Mouse (Mus musculus) WW6 (cell line): ENCODE measurements around the gene Ppargc1a.

Experiments used
- DNase-seq: peaks from one replicate; pipeline ENCODE4 v3.0.0-alpha.2; 2013; ENCODE audit warnings: low read depth, low spot score

Ppargc1a gene

GRCm38 (mm10) chr5:51552483-51553091 lies 14.9 kb downstream of the Ppargc1a start:
- no peak for DNase-seq

- DNase-seq = no peak
Measured at GRCm38 (mm10) chr5:51551852-51552482, 15.6 kb downstream of the Ppargc1a start.

GRCm38 (mm10) chr5:51547442-51548035 lies 20.0 kb downstream of the Ppargc1a start:
- no peak for DNase-seq

- no peak for DNase-seq
Measured at GRCm38 (mm10) chr5:51546817-51547216, 20.7 kb downstream of the Ppargc1a start.

GRCm38 (mm10) chr5:51545133-51546049 lies 22.1 kb downstream of the Ppargc1a start:
- no peak for DNase-seq

- DNase-seq = no peak
Measured at GRCm38 (mm10) chr5:51544141-51544735, 23.3 kb downstream of the Ppargc1a start.

- no peak for DNase-seq
Measured at GRCm38 (mm10) chr5:51541557-51541956, 26.0 kb downstream of the Ppargc1a start.

GRCm38 (mm10) chr5:51540816-51541215 lies 26.7 kb downstream of the Ppargc1a start:
- no peak for DNase-seq

- no peak for DNase-seq
Measured at GRCm38 (mm10) chr5:51539563-51539962, 28.0 kb downstream of the Ppargc1a start.

GRCm38 (mm10) chr5:51538319-51538718 lies 29.2 kb downstream of the Ppargc1a start:
- no peak for DNase-seq

- DNase-seq = no peak
Measured at GRCm38 (mm10) chr5:51537646-51538030, 29.9 kb downstream of the Ppargc1a start.

GRCm38 (mm10) chr5:51537009-51537645 lies 30.4 kb downstream of the Ppargc1a start:
- no peak for DNase-seq

GRCm38 (mm10) chr5:51534456-51534855 lies 33.1 kb downstream of the Ppargc1a start:
- DNase-seq = no peak

- no peak for DNase-seq
Measured at GRCm38 (mm10) chr5:51531286-51531685, 36.2 kb downstream of the Ppargc1a start.

GRCm38 (mm10) chr5:51529444-51529843 lies 38.1 kb downstream of the Ppargc1a start:
- no peak for DNase-seq

- DNase-seq = no peak
Measured at GRCm38 (mm10) chr5:51528165-51528498, 39.4 kb downstream of the Ppargc1a start.

- no peak for DNase-seq
Measured at GRCm38 (mm10) chr5:51527498-51528164, 39.9 kb downstream of the Ppargc1a start.

GRCm38 (mm10) chr5:51525858-51526257 lies 41.7 kb downstream of the Ppargc1a start:
- no peak for DNase-seq

- DNase-seq = no peak
Measured at GRCm38 (mm10) chr5:51520807-51521206, 46.7 kb downstream of the Ppargc1a start.

GRCm38 (mm10) chr5:51517440-51518187 lies 49.9 kb downstream of the Ppargc1a start:
- no peak for DNase-seq
